Comparison of ENCODE assay signal across 9 mouse cellular contexts in the genomic region with DNA sequence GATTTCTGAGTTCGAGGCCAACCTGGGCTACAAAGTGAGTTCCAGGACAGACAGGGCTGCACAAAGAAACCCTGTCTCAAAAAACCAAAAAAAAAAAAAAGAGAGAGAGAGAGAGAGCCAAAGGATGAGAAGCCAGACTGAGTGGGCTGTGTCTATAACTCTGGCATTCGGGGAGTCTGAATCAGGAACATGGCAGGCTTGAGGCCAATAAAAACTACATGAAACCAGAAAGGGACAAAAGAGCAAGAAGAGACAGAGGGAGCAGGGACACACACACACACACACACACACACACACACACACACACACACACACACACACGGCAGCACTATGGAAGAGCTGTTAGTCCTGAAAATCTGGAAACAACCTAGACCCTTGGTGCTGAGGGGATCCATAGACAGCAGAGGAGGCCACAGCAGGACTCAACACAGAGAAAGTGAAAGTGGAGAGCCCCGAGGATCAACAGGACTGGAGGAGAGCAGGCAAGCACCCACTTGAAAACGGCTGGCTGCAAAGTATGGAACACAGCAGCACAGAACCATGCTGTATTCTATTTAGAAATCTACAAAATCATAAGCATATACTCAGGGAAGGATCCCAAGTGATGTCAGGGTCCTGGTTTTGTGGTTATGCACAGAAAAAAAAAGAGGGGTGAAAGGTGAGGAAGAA. TPM values are rescaled to one million over a fixed set of nuclear protein-coding genes. Genes with fewer than 3 reads are reported as not detected.
DNase-seq lines count a peak whose midpoint lies in the region; ATAC-seq and TF ChIP-seq lines count a peak whose summit lies in the region.
"Had no signal": no experiment of that assay in that cellular context is flagged by ENCODE, and none has a peak within 500 bp of the region (broad histone marks: within the 10 kb centered on the region; RNA-seq: fewer than 3 reads in every experiment).

No protein-coding gene starts in this region.

- H3K4me2 ChIP-seq in intestine, embryonic 15.5 days (replicated peaks): peak overlapping the region; percentile 17; the same call in 1 of the 2 replicates
- H3K4me2 ChIP-seq: midbrain, embryonic 12.5 days had no signal

- no peak overlapping the region for H3K9ac ChIP-seq in intestine, embryonic 15.5 days
- H3K9ac ChIP-seq: midbrain, embryonic 12.5 days had no signal

- no peak for TF ChIP-seq CTCF in gastrocnemius, adult 2 months (IDR thresholded peaks at IDR 0.05)
- no peak for TF ChIP-seq CTCF in bone marrow macrophage, adult 2 months (IDR thresholded peaks at IDR 0.05; ENCODE audit: low read depth, low read length)

- peak overlapping the region; percentile 24; the same call in 1 of the 2 replicates for H3K27ac ChIP-seq in gastrocnemius, adult 2 months
- no peak overlapping the region for H3K27ac ChIP-seq in bone marrow macrophage, adult 2 months (ENCODE audit: insufficient read depth, low read depth, low read length)
- H3K27ac ChIP-seq in intestine, embryonic 15.5 days: no peak overlapping the region
- H3K27ac ChIP-seq: midbrain, embryonic 12.5 days had no signal

- intact Hi-C loops in gastrocnemius, adult 2 months (cut with DNase I): no loop called here

- H3K9me3 ChIP-seq in intestine, embryonic 15.5 days: no peaks in the 10 kb centered on the region
- H3K9me3 ChIP-seq: midbrain, embryonic 12.5 days had no signal

- ATAC-seq in intestine, embryonic 15.5 days: no peak
- 0 out of 2 replicates have a peak, but pooled peaks have one; percentile 30 for ATAC-seq in megakaryocyte, adult 5-6 weeks (ENCODE audit: poor library complexity, severe bottlenecking)

- 52% methylated on average over 5 of the region's 5 CpGs for WGBS in intestine, embryonic 15.5 days

- H3K4me1 ChIP-seq in bone marrow macrophage, adult 2 months (ENCODE audit: control insufficient read depth, insufficient read depth, low read length): peaks cover 8% of the 10 kb centered on the region
- no peaks in the 10 kb centered on the region for H3K4me1 ChIP-seq in intestine, embryonic 15.5 days (replicated peaks)
- H3K4me1 ChIP-seq: midbrain, embryonic 12.5 days had no signal

- no peak for DNase-seq in gastrocnemius, adult 2 months
- DNase-seq in gastrocnemius, postnatal 25 days: no peak
- no peak for DNase-seq in left cerebral cortex, adult 11 months (ENCODE audit: low spot score)
- DNase-seq in retina, postnatal 1 day: no peak
- DNase-seq in thymus, postnatal 4 days: no peak

- no peaks in the 10 kb centered on the region for H3K36me3 ChIP-seq in intestine, embryonic 15.5 days
- H3K36me3 ChIP-seq: midbrain, embryonic 12.5 days had no signal

- TF ChIP-seq POLR2A in bone marrow macrophage, adult 2 months (IDR thresholded peaks at IDR 0.05; ENCODE audit: borderline replicate concordance, low read depth, low read length): no peak

- no peaks in the 10 kb centered on the region for H3K27me3 ChIP-seq in intestine, embryonic 15.5 days (replicated peaks)
- H3K27me3 ChIP-seq: midbrain, embryonic 12.5 days had no signal

- peak overlapping the region; percentile 25 for H3K4me3 ChIP-seq in gastrocnemius, adult 2 months
- H3K4me3 ChIP-seq in bone marrow macrophage, adult 2 months (ENCODE audit: insufficient read depth, low read length): peak overlapping the region; percentile 13; the same call in 1 of the 2 replicates
- no peak overlapping the region for H3K4me3 ChIP-seq in intestine, embryonic 15.5 days (replicated peaks)
- H3K4me3 ChIP-seq: midbrain, embryonic 12.5 days had no signal

RNA-seq across cellular contexts. Expression of a gene that starts 9.8 kb away (rescaled TPM):
- total RNA-seq in gastrocnemius, adult 2 months (2021): not detected
- not detected for total RNA-seq in gastrocnemius, postnatal 25 days (2021)
- polyA plus RNA-seq in bone marrow macrophage, adult 2 months (2012; ENCODE audit: insufficient read depth, insufficient read length, missing spikeins): 0.36 and 0.50 TPM in 2 replicates
- not detected in 2 replicates for polyA plus RNA-seq in intestine, embryonic 15.5 days (2015; fragmentation: Nextera tagmentation; extraction: Ambion mirVana)
- not detected in 2 replicates for total RNA-seq in megakaryocyte, adult 5-6 weeks (2015)
- total RNA-seq in megakaryocyte, adult 5-6 weeks (2017): not detected in 2 replicates
- polyA plus RNA-seq: midbrain, embryonic 12.5 days had no signal

RNA-seq across cellular contexts. Expression of a gene that starts 36.2 kb away (rescaled TPM):
- 1 to 10 TPM in 1 of 2 experiments, under 1 TPM in 1; 0.36 to 1.0 TPM for total RNA-seq in gastrocnemius, adult 2 months (2021)
- total RNA-seq in gastrocnemius, postnatal 25 days (2021): 1 to 10 TPM in 1 of 2 experiments, under 1 TPM in 1; 0.82 to 1.4 TPM
- 0.56 and 0.76 TPM in 2 replicates for polyA plus RNA-seq in bone marrow macrophage, adult 2 months (2012; ENCODE audit: insufficient read depth, insufficient read length, missing spikeins)
- polyA plus RNA-seq in intestine, embryonic 15.5 days (2015; fragmentation: Nextera tagmentation; extraction: Ambion mirVana): 23.0 and 24.3 TPM in 2 replicates
- total RNA-seq in megakaryocyte, adult 5-6 weeks (2015): 0.13 and 0.18 TPM in 2 replicates
- not detected in 2 replicates for total RNA-seq in megakaryocyte, adult 5-6 weeks (2017)

RNA-seq across cellular contexts. Expression of a gene that starts 39.5 kb away (rescaled TPM):
- total RNA-seq in gastrocnemius, adult 2 months (2021): 1 to 10 TPM in 1 of 2 experiments, under 1 TPM in 1; 0.86 to 1.0 TPM
- 1 to 10 TPM; 2.8 to 3.0 TPM for total RNA-seq in gastrocnemius, postnatal 25 days (2021)
- polyA plus RNA-seq in bone marrow macrophage, adult 2 months (2012; ENCODE audit: insufficient read depth, insufficient read length, missing spikeins): not detected in 2 replicates
- 42.1 and 47.0 TPM in 2 replicates for polyA plus RNA-seq in intestine, embryonic 15.5 days (2015; fragmentation: Nextera tagmentation; extraction: Ambion mirVana)
- total RNA-seq in megakaryocyte, adult 5-6 weeks (2015): not detected in 2 replicates
- not detected in 2 replicates for total RNA-seq in megakaryocyte, adult 5-6 weeks (2017)
